Mouse (Mus musculus) heart, adult 9 months (tissue): ENCODE measurements around the gene Slc25a26.

Experiments used
- DNase-seq, 2 experiments: peaks; one replicate each; pipeline ENCODE4 v3.0.0; 2022; ENCODE audit warnings: low spot score in 2 of 2

Gene Slc25a26

DNA sequence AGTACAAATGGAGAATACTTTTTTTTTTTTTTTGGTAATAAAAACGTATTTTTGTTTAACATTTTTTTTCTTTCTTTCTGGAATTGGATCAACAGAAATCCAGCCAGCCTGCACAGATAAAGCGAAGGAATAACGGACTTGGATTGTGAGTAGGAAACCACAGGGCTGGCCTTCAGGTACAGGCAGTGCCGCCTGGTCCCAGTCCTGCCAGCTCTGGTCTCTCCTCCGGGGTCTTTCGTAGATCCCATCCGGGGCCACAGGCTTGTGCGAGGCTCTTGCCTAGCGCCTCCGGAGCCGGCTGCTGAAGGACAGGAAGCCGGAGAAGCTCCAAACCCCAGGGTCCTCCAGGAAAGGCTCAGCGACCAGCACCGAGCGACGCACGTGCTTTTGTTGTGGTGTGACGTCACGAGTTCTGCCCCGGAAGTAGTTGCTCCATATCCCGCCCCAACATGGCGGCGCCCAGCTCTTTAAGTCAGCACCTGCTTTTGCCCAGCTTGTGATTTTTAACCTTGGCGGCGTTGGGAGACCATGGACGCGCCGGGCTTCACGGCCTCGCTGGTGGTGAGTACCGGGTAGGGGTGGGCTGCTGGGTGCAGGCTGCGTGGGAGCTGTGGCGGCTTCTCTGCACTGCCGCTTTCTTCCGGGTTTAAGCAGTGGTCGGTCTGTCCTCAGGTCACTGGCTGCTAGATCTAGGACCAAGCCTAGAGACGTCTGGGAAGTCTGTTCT, at the start of gene Slc25a26:
Slc25a26 (plus strand) TSS at position 435 of the 727 bp plus-strand sequence.
- peak; percentile 77 to 85 for DNase-seq

DNA sequence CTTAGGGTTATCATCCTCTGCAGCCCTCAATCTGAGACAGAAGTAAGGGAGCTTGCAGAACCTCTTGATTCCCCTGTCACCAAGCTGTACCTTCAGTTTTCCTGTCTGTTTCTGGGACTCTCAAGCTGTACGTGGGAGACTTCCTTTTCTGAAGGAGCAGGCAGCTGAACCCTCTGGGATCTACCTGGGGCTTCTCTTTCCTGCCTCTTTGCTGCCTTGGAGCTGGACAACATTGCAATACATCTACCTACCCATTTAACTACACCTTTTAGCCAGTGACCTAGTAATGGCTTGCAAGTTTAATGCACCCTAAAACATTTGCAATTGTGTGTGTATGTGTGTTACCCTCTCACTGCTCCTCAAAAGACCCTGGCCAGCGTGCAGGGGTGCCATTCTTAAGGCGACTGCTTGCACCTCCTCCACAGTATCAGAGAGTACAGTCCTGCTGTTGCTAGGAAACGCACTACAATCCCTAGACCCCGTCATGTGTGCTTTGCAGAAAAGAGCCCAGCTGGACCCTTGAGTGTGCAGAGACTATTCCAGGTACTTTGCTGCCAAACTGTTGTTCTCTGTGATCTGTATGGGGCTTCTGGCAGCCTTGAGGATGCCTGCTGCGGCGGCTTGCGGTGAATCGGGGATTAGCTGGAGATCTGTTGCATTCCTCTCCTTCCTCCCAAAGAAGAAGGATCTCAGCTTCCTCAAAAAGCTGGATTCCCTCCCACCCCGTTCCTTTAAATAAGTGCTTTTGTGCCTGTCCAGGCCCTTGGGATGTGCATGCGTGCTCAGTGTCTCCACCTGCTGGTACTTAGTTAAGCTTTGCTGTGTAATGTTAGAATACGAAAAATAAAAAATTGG, 35.9 kb upstream of the Slc25a26 start:
- DNase-seq: peak; percentile 12 to 36

DNA sequence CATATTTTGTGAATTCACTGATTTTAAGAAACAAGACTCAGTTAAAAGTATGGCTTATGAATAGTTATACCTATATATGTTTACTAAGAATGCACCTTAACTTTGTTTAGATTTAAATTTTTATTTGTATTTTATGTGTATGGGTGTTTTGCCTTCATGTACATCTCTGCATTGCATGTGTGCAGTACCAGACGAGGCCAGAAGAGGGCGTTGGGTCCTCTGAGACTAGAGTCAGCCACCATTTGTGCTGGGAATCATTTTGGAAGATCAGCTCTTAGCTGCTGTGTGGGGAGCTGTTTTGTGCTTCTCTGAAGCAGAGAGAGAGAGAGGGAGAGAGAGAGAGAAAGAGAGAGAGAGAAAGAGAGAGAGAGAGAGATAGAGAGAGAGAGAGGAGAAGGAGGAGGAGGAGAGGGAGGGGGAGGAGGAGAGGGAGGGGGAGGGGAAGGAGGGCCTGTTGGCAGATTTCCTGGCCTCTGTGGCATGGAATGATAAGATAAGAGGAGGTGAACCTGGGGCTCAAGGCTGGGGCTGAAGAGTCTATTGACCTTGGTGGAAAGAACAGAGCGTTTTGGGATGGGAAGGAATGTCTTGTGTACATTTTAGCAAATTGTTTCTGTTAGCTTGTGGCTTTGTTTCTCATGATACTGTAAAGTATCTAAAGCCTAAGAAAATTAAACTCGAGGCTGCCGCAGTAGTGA, 33.5 kb upstream of the Slc25a26 start:
- DNase-seq: no peak

DNA sequence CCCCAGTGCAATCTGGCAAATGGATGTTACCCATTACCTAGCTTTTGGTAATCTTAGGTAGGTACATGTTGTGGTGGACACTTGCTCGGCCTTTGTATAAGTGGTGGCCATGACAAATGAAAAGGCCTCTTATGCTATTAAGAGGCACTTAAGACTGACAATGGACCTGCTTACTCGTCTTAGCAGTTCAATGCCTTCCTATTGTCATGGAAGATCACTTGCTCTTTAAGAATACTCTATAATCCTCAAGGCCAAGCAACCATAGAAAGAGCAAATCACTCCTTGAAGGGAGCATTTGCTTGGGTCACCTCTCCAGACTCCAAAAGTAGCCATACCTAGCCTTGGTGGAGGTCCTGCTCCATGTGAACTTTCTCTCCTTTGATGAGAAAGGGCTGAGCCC, 7.4 kb upstream of the Slc25a26 start:
- DNase-seq: no peak

DNA sequence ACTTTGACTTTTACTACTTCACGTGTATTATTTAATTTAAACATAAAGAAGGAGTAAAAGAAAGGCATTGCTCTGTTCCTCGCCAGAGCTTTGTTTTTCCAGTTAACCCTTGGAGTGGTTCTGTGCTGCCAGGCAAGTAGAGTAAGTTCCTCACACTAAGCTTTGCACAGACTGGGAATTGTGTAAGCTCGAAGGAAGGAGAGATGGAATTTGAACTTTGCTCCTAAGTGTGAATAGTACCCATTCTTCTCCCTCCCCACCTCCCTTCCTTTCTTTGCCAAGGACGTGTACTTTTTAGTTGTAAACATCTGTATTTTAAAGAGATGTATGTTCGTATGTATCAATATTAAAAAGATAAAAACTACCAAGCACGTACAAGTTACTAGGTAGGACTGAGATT, 3.8 kb downstream of the Slc25a26 start:
- no peak for DNase-seq

DNA sequence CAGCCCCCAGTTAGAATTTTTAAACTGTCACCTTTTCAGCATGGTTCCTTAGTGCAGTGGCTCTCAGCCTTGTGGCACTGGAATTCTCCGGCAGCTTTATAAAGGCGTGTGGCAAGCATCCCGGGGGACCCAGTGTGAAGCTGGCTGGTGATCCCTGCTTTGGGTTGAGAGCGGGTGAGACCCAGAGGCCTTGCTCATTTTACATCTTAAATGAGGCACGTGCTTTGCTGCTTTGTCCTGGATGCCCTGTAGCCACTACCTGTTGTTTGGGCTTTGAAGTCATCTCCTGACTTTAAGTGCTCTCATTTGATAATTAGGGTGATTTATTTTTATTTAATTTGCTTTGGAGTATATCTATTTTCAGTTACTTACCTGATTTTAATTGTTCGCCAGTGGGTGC, 7.8 kb downstream of the Slc25a26 start:
- DNase-seq: no peak

DNA sequence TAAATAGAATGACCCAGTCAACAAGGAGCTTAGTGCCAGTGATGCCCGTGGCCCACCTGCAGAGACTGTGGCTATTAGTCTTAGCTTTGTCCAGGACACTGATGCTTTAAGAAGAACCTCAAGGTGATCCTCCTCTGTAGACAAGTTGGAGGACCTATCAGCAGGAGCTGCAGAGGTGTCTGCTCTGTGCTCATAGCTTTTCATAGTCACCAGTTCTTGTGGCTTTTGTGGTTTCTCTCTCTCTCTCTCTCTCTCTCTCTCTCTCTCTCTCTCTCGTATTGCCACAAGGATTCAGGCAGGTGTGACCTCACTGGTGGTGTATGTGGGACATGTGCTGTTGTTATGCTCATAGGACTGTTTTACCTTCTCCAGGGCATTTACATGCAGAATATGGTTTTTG, 8.7 kb downstream of the Slc25a26 start:
- no peak for DNase-seq

DNA sequence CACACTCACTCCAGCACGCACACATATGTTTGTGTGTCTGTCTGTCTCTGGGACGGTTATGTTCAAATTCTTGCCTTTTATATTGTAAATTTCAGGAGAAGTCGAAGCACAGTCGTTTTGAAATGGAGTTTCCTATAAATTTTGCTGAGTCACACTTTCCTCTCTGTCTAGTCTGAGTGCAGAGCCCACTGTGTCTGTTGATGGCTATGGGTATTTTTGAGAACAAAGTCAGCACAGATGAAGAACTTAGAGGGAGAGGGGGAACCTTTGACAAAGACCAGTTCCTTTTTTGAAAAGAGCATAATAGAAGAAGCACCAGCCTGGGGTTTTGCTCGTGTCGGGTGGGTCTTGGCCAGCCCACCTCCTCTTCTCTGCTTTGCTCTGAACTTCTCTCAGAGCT, 9.1 kb downstream of the Slc25a26 start:
- no peak for DNase-seq

DNA sequence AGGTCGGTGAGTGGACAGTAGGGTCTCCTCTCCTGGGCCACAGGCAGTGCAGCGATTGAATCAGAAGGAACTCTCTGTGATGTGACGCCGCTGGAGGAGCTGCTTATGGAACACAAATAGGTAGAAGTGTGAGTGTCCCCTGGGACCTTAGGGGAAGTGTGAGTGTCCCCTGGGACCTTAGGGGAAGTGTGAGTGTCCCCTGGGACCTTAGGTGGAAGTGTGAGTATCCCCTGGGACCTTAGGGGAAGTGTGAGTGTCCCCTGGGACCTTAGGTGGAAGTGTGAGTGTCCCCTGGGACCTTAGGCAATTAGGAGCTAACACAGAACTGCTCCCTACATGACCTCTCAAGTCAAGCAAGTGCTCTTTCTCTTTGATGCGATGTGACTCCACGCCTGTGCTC, 18.0 kb downstream of the Slc25a26 start:
- DNase-seq: no peak

DNA sequence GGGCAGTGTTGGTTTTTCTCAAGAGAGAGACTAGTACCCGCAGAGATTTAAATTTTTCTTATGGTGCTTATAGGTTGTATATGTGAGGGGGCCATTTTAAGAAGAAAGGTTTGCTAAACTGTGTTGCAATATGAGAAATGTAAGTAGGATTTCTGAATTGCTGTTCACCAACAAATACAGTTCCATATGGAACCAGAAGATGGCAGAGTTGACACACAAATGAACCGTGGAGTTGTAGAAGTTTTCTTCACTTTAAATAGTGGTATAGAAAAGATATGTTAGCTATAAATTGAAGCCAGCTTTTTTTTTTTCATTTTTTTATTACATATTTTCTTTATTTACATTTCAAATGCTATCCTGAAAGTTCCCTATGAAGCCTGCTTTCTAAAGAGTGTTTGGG, 24.2 kb downstream of the Slc25a26 start:
- DNase-seq: no peak

DNA sequence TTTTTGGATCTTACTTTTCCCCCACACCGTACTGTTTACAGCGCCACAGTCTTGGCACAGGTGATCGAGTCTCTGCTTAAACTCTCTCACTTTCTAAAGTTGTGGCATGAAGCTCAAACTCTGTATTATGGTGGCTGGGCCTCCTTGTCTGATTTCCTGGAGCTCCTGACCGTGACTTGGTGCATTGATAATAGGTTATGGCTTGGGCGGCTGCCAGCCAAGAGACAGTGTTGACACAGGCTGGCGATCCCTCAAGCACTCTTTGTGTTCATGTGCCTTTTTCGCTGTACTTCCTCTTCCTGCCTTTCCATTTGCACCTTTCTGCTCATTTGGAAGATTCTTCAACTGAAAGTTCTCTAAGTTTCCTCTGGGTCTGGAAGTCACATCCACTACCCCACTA, 30.6 kb downstream of the Slc25a26 start:
- no peak for DNase-seq

DNA sequence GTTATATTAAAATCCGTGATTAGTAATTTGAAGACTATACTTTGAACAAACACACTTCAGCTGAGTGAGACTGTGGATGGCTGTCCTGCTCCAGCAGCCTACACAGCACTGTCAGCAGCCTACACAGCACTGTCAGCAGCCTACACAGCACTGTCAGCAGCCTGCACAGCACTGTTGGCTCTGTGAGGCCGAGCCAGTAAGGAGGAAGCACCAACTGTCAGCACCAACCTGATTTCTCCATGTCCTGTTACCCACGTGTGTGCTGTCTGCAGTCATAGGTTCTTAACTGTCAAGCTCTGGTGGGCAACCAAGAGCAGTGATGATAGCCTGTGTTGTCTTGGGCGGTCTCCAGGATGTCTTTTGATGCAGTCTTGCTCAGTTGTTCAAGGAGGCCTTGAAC, 32.0 kb downstream of the Slc25a26 start:
- no peak for DNase-seq

DNA sequence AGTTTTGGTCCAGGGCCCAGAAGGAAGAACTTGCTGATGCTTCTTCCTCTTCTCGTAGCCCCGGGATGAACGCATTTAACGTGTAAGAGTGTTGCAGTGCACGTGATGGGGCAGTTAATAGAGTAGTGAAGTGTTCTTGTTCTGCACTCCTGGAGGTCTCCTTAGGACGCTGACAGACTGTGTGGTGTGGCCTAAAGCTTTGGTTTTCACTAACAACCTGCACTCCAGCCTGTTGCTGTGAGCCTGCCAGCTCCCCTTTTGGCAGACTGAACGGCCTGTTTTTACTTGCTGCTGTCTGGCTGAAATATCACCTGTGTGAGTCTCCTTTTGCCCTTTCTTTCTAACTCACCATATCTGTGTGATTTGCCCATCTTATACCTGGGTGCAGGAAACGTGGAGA, 36.3 kb downstream of the Slc25a26 start:
- no peak for DNase-seq

DNA sequence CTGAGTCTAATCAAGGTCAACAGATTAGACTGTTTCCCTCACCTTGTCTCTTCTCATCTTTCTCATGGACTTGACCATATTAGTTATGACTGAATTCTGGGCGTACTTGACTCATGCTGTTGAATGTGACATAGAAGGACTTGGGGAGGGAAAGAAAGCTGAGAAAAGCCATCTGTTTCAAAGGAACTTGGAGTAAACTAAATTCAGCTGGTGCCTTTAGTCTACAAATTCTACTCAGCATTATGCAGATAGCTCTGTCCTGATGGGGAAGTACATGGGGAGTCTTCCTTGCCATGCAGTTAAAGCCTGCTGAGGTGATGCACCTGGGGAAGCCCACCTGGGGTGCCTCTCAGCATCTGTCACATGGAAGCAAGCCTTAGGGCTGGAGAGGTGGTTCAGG, 37.5 kb downstream of the Slc25a26 start:
- DNase-seq: no peak

DNA sequence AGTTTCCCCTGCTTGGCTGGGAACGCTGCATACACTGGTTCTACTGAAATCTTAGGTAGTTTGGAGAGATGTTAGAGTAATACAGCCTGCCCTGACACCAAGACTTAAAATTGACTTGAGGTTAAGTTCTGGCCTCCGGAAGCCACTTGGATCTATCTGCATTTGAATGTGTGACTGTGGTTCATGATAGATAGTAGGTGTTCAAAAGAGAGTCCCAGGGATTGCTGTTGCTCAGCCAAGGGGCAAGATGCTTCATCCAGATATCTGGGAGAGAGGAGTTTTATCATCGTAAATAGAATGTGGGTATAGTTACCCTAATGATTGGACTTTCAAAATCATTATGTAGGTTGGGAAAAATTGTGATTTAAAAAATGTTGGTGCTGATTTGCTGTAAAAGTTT, 40.0 kb downstream of the Slc25a26 start:
- DNase-seq: no peak

DNA sequence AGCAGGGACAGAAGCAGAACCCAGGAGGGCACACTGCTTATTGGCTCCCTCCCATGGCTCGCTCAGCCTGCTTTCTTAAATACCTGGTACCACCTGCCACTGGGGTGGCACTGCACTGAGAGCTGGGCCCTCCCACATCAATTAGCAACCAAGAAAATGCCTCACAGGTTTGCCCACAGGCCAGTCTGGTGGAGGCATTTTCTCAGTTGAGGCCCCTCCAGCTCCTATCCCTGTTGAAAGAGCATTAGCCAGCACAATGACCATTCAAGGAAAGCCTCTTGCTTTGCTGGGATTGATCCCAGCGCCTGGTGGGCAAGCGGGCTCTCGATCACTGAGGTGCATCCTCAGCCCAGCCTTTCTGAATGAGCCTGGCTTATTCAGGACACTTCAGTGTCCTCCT, 40.5 kb downstream of the Slc25a26 start:
- no peak for DNase-seq

DNA sequence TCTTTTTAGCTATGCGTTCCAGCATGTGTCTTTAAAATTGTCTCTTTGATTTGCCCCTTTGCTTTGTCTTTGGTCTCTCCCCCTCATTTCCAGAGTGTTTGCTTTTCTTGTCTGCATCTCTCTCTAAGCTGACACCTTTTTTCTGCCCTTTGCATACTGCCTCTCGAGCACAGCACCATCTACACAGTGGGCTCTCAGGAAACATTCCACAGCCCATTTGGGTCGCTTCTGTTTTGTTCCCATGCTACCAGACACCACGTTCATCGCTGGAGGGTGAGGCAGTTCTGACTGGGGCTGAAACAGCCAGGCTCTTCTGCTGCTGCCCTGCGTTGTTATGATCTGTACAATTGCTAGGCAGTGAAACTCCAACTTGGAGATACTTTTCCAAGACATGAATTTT, 41.0 kb downstream of the Slc25a26 start:
- no peak for DNase-seq

DNA sequence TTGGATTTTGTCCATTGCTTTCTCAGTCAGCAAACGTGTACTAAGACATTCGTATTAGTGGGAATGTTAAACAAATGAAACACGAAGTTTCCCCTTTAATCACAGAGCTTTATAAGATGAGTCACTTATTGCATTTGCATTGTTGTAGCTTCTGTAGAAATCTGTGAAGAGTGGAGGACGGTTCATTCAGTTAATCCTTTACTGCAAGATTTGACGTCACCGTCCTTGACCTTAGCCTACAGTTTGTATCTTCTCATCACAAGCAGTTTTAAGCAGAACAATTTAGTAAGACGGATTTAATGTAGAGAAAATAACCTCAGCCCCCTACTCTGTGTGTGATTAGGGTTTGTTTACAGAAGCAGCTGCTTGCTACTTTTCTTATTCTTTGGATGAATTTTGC, 41.7 kb downstream of the Slc25a26 start:
- no peak for DNase-seq

DNA sequence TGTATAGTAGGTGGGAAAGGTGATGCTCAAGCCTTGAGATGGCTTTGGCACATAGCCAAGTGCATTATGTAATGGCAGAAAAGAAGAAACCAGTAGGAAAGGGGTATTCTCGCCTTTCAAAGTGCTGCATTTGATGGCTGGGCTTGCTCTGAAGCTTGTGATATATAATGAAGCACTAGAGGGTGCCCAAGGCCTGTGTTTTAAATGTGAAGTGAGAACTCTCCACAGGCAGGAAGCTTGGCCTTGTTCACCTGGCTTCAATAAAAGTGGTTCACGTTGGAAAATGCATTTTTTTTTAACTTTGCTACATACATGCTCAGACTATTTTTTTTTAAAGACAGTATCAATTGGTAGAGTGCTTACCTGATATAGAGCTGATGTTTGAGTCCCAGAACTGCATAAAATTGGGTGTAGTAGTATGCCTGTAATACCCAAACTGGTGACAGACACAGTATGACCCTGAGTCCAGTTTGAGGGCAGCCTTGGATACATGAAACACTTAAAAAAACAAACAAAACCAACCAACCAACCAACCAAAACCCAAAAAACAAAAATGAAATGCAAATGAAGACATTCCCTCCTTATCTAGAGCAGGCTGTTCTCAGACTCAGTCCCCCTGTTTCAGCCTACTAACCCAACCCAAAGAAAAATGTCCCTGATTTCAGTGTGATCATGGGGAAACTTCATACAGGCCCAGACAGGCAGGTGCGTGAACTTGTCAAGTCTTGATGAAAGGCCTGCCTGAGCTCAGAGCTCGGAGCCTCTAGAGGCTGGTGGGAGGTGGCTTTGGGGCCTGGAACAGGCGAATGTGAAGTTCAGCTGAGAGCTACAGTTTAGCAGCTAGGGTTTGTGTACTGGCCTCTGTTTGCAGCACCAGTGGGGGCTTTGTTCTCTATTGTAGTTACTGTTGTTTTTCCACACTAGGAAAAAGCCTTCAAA, 44.0 kb downstream of the Slc25a26 start:
- DNase-seq: peak; percentile 11 to 36

DNA sequence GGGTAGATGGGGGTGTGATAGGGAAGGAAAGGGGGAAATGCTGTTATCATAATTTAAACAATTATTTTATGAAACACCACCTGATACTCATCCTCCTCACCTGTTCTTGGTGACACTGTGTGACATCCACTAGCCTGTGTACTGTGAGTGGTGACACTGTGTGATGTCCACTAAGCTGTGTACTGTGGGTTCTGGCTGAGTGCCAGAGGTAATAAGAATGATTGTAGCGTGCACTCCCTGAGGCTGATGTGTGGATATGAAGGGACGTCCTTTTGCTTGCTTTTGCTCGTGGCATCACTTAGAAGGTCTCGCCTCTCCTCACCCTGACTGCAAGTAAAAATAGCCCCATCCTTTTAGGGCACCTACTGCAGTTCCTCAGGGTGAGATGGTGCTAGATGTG, 47.1 kb downstream of the Slc25a26 start:
- no peak for DNase-seq

DNA sequence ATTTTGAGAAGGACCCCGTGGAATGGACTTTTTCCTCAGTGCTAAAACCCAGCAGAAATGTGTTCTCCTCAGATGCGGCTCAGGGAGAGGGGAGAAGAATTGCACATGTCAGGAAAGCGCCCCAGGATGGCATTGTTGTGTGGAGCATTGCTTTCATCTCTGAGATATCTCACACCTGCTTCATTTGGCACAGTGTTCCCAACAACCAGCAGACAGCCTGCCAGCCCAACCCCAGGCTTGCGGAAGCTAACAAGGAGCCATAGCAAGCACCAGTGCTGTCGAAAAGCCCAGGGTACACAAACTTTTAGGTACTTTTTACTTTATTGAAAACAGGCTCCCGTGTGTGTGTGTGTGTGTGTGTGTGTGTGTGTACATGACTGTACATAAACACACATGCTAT, 50.2 kb downstream of the Slc25a26 start:
- no peak for DNase-seq

DNA sequence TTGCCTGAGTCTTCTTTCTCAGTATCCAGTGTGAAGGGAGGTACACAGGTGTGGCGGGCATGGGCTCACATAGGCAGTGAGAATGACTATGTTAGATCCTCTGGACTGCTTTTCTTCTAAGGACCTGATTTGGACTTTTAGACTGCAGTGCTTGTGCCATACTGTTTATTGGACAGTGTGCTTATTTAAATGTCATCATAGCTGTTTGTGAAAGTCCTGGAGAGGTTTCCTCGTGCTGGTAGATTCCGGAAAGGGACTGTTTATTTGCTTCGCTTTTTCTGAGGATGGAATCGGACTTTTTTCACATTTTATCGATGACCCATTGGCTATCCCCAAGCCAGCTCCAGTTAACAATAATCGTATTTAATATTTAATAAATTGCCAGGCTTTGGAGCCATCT, 50.7 kb downstream of the Slc25a26 start:
- DNase-seq: no peak
